Mouse (Mus musculus): ENCODE data around the gene Osbpl9.

Osbpl9 gene

GRCm38 (mm10) chr4:109026543-109026942 lies 175.5 kb downstream of the Osbpl9 start:
- no peak for DNase-seq

DNA sequence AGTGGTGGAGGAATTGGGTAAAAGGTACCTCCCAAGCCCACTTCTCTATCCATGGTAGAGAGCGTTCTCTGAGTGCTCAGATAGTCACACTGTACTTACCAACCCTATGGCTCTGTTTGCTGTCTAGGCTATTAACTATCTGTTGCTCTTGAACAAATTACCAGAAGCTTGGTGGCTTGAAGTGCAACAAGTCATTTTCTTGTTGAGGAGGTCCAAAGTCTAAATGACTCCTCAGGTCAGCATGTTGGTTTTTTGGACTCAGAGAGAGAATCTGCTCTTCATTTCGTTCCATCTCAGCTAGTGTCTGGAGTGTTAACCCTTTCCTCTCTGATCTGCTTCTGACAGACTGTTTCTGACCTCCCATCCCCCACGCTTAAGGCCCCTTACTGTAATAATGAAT lies 177.0 kb downstream of the Osbpl9 start:
- DNase-seq = no peak

DNA sequence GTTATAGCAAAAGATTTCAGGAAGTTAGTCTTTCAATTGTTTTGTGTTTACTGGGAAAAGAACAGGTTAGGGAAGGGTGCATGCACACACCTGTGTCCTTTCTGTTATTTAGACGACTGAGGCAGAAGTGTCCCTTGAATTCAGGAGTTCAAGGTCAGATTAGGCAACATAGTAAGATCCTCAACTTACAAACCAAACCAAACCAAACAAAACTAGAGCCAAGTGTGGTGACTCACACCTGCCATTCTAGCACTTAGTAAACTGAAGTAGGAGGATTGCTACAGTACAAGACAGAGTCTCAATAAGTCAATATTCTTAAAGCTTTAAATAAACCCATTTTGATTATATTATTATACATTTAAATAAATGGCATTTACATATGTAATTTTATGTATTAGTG lies 180.1 kb downstream of the Osbpl9 start:
- no peak for DNase-seq

- no peak for DNase-seq
These were observed 182.8 kb downstream of the Osbpl9 start for GRCm38 (mm10) chr4:109019301-109019700.

GRCm38 (mm10) chr4:109017441-109017840 lies 184.6 kb downstream of the Osbpl9 start:
- peak; percentile 24 to 57 for DNase-seq

DNA sequence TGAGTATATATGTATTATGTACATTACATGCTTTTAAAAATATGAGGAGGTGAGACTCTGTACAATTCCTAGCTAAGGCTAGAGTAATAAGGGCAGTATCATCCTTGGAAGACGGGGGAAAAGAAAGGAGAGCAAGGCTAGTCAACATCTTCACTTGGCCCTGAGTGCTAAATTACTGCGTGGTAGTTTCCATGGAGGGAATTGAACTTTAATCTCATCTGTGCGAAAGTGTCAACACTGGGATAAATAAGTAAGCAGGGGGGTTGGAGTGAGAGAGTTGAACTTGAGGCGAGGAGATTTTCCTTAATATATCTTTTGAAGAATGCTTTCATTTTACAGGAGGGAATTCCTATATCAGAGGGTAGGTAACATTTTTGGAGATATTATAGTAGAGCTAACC lies 188.0 kb downstream of the Osbpl9 start:
- no peak for DNase-seq
